Mouse (Mus musculus) layer of hippocampus, adult 2 months (tissue): ENCODE data around the gene Ring1. TPM values are rescaled to one million over a fixed set of nuclear protein-coding genes. Genes with fewer than 3 reads are reported as not detected.

Experiments used
- DNase-seq, 2 experiments: peaks; one replicate each; pipeline ENCODE4 v3.0.0; 2022; ENCODE audit warnings: low spot score in 2 of 2
- H3K27ac ChIP-seq: fragments of 200-600 bp; 2 replicates; pipeline ENCODE4 v1.8.1; 2022
- H3K4me3 ChIP-seq: fragments of 200-600 bp; 2 replicates; pipeline ENCODE4 v1.8.1; 2022; ENCODE audit warnings: mild to moderate bottlenecking
- CTCF ChIP-seq: fragments of 200-600 bp; conservative IDR thresholded peaks from 2 replicates; pipeline ENCODE4 v1.8.1; 2022; ENCODE audit warnings: antibody characterized with exemption, mild to moderate bottlenecking, moderate library complexity
- long read RNA-seq, 2 experiments: library from polyadenylated mRNA; stranded (forward); transcript quantifications; one replicate each; pipeline ENCODE4 v2.0.0; 2021; ENCODE audit warnings: borderline mapping rate in 2 of 2
- total RNA-seq, 2 experiments: library from RNA; stranded (reverse); gene quantifications; 2 replicates each; pipeline ENCODE4 v1.2.3; 2021

The Ring1 gene
- total RNA-seq: 10 to 100 TPM; 39.6 to 45.2 TPM
- long read RNA-seq, experiment 1, transcript Ring1-201 (7 exons, 2,034 nt): major isoform, 22 of 70 reads
- long read RNA-seq, experiment 1, partial matches to known transcripts: 23 of 70 reads
- long read RNA-seq, experiment 1, other reads (novel, unspliced or antisense): 24 of 70 reads
- long read RNA-seq, experiment 2, transcript Ring1-201 (7 exons, 2,034 nt): major isoform, 35 of 69 reads
- long read RNA-seq, experiment 2, partial matches to known transcripts: 11 of 69 reads
- long read RNA-seq, experiment 2, other reads (novel, unspliced or antisense): 22 of 69 reads

GRCm38 (mm10) chr17:34024317-34024821, at the start of gene Ring1:
TSS of gene Ring1 (minus strand) at chr17:34024680.
- DNase-seq: peak; percentile 85 to 93
- Histone ChIP-seq H3K27ac (peak within 1 kb of the TSS; percentile 99), H3K4me3 (peak within 1 kb of the TSS; percentile 99)
- TF ChIP-seq CTCF: no peak

- Histone ChIP-seq H3K4me3 (no peak overlapping the region), H3K27ac (no peak overlapping the region)
- DNase-seq: no peak
- no peak for TF ChIP-seq CTCF
Measured at GRCm38 (mm10) chr17:34072091-34072490, 47.6 kb upstream of the Ring1 start.

- TF ChIP-seq CTCF: no peak
- Histone ChIP-seq H3K4me3 (no peak overlapping the region), H3K27ac (no peak overlapping the region)
- DNase-seq: no peak
Measured at GRCm38 (mm10) chr17:34068864-34069263, 44.4 kb upstream of the Ring1 start.

- H3K27ac ChIP-seq: no peak overlapping the region
- TF ChIP-seq CTCF: no peak
- DNase-seq: no peak
- H3K4me3 ChIP-seq: no peak overlapping the region
Measured at GRCm38 (mm10) chr17:34057224-34057623, 32.7 kb upstream of the Ring1 start.

GRCm38 (mm10) chr17:34047404-34048050, 23.0 kb upstream of the Ring1 start:
- no peak for DNase-seq
- no peak overlapping the region for H3K27ac ChIP-seq
- H3K4me3 ChIP-seq: no peak overlapping the region
- no peak for TF ChIP-seq CTCF

- Histone ChIP-seq H3K4me3 (no peak overlapping the region), H3K27ac (no peak overlapping the region)
- DNase-seq: no peak
- TF ChIP-seq CTCF: no peak
Measured at GRCm38 (mm10) chr17:34045941-34046340, 21.5 kb upstream of the Ring1 start.

DNA sequence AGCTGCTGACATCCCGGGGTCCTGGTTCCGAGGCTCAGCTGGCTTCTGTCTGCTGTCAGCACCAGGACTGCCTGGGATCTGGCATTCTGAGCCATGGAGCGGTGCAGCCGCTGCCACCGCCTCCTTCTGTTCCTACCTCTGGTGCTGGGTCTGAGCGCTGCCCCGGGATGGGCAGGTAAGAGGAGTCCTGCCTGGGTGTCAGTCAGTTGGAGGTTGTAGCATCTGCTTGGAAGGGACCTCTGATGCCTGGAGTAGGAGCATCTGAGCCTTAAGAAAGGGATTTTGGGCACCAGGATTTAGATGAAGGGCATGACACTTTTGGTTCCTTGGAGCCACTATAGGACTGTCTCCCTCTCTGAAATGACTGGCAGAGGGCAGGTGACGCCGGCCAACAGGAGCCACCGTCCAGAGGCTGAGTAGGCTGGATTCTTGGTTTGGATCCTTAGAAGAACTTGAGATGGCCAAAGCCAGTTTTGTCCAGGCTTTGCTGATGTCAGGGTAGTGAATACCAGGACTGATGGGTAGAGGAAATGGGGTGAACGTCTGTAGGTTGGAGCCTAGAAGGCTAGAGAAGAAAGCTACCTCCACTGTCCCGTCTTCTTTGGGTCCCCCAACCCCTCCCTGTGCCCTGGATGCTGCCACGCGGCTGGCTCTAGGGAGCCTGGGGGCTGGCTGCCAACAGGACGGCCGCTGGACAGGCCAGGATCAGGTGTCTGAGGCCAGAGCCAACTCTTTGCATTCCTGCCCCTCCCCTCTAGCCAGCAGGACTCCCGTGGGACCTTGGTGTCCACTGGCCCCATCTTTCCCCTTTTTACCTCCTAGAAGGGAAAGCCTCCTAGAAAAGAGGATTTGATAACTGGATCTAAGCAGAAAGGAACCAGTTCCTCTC, 15.3 kb upstream of the Ring1 start:
- TF ChIP-seq CTCF: no peak
- no peak for DNase-seq

GRCm38 (mm10) chr17:34038878-34039561, 14.5 kb upstream of the Ring1 start, which contains the start of gene Col11a2:
TSS of gene Col11a2 (plus strand) at chr17:34039437.
- H3K4me3 ChIP-seq: peak within 1 kb of the TSS; percentile 43
- no peak for DNase-seq
- TF ChIP-seq CTCF: peak; percentile 26; the same call in 1 of the 2 replicates
- peak within 1 kb of the TSS; percentile 83 for H3K27ac ChIP-seq

More for the DNA sequence above, 15.3 kb upstream of the Ring1 start:
- Histone ChIP-seq H3K27ac (peak overlapping the region; percentile 83), H3K4me3 (peak overlapping the region; percentile 43)

DNA sequence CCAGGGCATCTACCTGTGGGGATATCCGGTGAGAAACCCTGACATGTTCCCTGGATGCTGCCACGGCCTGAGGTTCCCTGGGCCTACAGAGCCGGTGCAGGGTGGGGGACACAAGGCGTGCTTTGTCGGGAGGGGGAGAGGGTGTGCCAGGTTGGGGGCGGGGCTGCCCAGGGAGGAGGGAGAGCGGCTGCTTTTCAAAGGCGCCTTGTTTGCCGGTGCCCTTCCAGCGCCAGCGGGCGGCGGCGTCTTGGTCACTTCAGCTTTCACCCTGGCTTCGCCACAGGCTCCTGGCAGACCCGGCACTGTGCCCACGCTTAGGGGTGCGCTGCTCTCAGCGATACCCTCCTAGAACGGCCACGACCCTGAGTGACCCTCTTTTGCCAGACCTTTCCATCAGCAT, 14.0 kb upstream of the Ring1 start:
- H3K27ac ChIP-seq: peak overlapping the region; percentile 83
- peak overlapping the region; percentile 43 for H3K4me3 ChIP-seq
- TF ChIP-seq CTCF: no peak
- peak; percentile 63 to 78 for DNase-seq

DNA sequence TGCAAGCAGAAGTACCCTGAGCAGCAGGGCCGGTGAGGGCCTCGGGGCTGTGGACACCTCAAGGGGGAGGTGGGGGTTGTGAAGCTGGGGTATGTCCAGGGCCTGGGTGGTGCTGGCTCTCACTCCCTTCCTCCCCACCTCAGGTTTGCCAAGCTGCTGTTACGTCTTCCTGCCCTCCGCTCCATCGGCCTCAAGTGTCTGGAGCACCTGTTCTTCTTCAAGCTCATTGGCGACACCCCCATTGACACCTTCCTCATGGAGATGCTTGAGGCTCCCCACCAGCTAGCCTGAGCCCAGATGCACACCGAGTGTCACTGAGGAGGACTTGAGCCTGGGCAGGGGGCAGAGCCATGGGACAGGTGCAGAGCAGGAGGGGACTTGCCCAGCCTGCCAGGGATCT, 12.8 kb upstream of the Ring1 start:
- H3K27ac ChIP-seq: peak overlapping the region; percentile 83
- no peak overlapping the region for H3K4me3 ChIP-seq
- TF ChIP-seq CTCF: no peak
- DNase-seq: no peak

GRCm38 (mm10) chr17:34036647-34037046, 12.2 kb upstream of the Ring1 start:
- no peak overlapping the region for H3K4me3 ChIP-seq
- no peak for TF ChIP-seq CTCF
- no peak for DNase-seq
- H3K27ac ChIP-seq: no peak overlapping the region

DNA sequence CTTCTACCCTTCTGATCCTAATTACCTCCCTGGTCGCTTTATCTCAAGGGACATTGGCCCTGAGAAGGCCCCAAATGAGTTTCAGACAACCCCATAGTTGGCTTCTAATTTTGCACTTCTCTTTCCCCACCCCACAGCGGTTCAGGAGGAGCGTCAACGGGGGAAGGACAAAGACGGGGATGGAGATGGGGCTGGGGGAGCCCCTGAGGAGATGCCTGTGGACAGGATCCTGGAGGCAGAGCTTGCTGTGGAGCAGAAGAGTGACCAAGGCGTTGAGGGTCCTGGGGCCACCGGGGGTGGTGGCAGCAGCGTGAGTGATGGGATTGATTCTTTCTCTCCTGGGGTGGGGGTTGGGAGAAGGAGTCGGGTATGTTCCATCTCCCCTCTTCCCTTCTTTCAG, 11.0 kb upstream of the Ring1 start:
- Histone ChIP-seq H3K4me3 (no peak overlapping the region), H3K27ac (no peak overlapping the region)
- TF ChIP-seq CTCF: no peak
- DNase-seq: no peak
